Mouse (Mus musculus) layer of hippocampus, adult 9-10 months (tissue): ENCODE results near the gene P2ry12.

Source experiments
- DNase-seq: peaks from one replicate; pipeline ENCODE4 v3.0.0; 2022; ENCODE audit warnings: low spot score

The P2ry12 gene

DNA sequence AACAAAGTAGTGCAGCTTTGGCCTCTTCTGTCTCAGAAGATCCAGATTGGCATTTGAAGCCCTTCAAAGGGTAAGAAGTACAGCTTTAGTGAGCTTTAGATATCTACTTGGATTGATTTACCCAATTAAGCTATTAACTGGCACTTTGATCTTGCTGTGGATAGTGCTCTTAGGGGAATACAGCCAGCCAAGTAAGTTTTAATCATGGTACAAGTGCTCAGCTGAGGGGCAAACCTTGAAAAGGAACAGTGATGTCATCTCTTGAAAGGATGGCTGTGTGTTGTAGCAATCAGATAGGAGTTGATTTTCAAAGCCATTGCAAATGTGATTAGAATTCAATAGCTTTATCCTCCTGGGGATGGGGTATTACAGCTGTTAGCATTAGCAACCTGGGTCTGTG, 80.5 kb downstream of the P2ry12 start:
- no peak for DNase-seq

DNA sequence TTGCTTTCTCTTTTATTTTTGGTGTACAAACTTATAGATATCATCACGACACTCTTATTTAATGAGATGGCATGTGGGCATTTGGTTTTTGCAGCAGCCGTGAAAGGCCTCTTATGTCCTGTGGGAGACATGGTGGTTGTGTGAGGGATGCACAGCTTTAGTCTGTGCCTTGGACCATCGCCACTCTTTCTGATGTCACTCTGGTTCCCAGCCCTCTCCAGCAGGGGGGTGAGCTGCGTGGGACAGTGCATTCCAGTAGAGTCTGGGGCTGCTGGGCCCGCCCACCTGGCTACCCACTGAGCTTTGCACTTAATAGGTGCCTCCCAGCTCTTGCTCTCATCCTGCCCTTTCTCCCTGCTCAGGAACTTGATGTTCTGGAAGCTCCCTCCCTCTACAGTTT, 81.5 kb downstream of the P2ry12 start:
- no peak for DNase-seq

DNA sequence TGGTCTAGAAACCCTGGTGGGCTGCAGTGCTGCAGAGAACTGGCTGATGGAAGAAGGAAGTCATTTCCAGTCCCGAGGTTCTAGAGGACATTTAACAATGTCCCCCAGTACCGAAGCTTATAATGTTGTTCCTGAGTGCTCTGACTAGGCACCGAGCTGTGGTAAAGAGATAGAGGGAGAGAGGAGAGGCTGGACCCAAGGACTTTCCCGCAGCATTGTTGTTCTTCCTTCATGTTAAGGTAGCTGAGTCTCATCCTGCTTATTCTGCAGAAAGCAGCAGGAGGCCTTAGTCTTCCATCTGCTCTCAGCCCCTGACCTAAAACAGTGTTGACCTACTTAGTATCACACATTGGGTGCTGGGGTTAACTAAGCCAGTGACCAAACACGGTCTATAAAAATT, 85.8 kb downstream of the P2ry12 start:
- no peak for DNase-seq

DNA sequence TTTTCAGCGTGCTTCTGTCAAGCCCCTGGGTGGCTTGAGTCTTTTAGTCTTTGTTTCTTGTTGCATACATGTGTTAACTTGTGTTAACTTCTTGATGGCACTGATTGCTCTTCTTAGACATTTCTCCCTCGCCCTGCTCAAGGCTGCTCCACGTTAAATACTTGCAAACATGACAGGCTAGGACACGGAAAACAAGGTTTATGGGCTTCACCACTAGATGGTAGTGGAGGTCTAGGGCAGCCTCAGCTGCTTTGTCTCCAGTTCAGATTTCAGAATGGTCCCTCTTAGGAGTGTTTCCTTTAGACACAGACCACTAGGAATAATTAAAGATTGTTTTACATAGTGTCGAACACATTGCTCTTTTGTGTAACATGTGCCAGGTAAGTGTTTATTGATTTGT, 87.4 kb downstream of the P2ry12 start:
- DNase-seq = peak; percentile 55

DNA sequence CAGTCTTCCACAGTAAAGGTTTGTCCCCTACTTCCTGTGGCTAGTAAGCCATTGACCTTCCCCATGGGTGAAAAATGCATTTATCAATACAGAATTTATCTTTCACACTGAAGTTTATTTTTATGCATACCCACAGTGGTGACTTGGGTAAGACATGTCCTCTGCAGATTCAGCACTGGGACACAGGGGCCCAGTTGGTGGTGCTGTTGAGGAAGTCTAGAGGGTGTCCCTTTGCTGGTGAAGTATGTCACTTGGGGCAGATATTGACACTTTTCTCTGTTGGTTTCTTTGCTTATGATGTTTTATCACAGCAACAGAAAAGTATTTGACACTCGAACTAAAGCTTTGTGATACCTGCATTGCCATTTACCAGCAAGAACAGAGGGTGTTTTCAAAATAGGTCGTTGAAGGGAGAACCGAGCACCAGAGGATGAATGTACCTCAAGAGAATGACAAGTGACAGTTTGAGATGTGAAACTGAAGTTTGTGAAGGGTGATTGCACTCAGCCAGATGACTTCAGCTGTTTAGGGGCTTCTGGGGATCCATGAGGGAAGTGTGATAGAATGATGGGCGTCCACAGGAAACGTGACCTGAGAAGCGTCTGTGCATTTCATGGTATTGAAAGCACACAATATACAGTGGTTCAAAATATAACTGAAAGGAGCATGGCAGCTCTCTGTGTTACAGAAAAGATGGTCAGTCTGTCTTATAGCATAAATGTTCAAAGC, 88.1 kb downstream of the P2ry12 start:
- no peak for DNase-seq

DNA sequence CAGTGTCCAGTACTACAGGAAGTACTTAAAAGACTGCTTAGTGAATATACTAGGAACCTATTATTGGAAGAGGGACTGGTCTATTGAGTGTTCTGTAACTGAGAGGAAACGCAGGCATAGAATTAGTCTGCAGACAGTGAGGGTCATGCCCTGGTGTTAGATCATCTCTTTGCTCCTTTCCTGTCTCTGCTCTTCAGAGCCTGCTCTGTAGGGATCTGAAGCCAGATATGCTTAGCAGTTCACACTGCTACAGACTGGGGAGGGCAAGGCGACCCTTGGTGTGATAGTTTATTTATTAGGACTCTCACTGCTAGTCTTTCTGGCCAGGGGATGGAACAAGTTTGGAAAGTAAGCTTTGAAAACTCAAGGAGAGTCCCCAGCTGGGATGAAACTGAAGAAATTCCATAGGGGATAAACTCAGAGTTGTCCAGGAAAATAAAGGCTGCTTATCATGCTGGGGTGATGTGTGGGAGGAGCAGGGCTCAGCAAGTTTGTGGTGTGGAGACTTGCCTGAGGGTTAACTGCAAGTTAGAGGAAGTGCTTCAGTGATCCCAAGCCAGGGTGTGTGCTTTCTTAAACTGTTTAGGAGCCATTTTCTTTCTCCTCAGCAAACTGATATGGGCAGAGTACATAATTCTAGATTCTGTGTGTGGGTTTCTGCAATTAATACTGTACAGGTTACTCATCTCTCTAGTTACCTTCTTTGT, 92.6 kb downstream of the P2ry12 start:
- no peak for DNase-seq

DNA sequence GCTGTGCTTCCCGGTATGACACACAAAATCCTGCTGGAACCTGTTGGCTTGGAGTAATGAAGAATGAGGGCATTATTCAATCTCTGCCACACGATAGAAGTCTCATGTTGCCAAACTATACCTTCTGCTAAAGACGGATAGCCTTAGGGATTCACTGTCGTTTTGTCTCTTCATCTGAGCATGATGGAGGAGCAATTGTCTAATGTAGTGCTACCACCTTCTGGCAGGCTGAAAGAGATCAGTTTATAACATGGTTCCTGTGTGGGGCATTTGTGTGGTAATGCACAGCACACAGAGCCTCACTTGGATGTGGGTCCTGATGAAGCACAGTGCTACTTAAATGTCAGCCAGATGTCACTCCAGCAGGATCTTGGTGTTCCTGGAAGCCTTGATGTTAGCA, 93.5 kb downstream of the P2ry12 start:
- no peak for DNase-seq

DNA sequence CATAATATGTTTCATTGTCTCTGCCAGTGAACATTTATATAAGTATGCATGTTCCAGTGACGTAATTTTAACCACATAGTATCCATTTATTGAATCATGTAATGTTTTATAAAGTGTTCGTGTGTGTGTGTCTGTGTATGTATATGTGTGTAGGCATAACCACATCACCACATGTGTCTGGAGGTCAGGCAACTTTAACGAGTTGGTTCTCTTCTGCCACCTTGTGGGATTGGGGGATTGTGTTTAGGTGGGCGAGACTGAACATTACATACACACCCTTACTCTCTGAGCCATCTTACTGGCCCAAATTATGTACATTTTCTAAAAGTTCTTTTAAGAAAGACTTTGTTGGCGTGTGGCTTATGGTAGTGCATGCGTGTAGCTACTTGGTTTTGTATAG, 94.2 kb downstream of the P2ry12 start:
- no peak for DNase-seq

DNA sequence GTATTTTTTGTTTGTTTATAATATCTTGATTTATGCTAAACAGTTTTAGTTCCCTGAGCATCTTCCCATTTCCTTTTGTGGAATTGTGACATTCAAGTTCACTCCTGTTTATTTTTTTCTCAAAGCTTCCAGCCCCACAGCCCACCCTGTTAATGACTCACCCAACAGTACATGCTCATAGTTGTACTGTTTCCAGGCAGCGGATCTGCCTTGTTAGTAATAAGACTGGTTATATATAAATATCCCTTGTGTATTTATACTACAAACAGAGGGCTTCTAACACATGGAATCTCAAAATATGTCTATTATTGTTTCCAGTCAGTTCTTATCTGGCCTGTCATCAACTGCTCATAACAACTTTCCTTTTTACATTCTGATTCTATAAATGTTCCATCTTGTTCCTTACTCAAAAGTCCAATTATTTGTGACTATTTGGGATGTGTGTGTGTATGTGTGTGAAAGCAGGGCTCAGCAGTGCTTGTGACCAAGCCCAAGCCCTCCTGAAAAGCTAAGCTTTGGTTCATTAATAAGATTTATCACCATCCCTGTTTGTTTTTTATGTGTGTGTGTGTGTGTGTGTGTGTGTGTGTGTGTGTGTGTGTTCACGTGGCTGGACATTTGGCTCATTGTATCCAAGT, 95.1 kb downstream of the P2ry12 start:
- no peak for DNase-seq
